Mouse (Mus musculus): ENCODE measurements at regions not wholly inside any gene's neighbourhood (a gene's known extent, or its start where the extent isn't known, plus 50 kb on each side); places are given as distances from the start of the nearest gene placed in this dataset.

DNA sequence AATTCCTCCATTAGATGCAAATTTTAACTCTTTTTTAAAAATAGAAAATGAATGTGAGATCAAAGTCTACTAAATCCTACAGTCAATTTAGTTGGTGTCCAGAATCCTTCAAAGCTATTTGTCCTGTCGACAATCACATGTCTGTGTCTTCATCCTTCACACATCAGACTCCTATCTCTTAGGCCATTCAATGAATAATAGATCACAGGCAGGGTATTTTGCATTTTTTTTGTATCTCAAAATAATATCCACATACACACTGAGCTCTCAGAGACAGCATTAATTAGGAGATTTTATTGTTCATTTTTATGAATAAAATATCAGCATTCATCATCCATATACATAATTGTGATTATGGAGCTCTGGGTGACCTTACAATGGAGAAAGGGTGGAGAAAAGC, 427.2 kb downstream of the Hao1 start:
- in situ Hi-C loops (cut with MseI, MboI) = no loop called here

DNA sequence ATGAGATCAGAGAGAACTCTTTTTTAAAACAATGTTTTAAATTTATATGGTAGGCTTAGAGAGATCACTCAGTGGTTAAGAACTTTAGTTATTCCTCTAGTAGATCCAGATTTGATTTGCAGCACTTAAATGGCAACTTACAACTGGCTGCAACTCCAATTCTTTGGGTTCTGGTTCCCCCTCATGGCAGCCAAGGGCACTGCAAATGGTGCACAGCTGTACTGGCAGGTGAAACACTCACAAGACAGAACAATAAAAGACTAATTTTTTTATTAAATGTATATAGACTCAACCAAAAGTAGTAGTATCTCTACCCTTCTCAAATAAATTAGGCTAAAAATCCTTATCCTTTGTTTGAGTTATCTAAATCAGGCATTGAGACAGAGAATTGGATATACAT, 446.9 kb downstream of the Hao1 start:
- in situ Hi-C loops (cut with MseI, MboI) = no loop called here

DNA sequence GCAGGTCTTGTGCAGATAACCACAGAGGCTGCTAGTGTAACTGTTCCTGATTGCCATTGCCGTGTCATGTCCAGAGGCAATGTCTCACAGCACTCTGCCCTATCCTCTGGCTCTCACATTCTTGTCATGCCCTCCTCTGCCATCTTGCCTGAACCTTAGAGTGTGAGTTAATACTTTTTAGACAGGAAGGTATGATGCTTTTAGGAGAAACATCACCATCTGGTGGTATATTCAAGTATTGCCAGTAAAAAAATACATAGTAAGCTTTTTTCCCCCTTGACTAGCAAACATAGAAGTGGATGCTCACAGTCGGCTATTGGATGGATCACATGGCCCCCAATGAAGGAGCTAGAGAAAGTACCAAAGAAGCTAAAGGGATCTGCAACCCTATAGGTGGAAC, 465.8 kb downstream of the Hao1 start:
- in situ Hi-C loops (cut with MseI, MboI) = no loop called here

DNA sequence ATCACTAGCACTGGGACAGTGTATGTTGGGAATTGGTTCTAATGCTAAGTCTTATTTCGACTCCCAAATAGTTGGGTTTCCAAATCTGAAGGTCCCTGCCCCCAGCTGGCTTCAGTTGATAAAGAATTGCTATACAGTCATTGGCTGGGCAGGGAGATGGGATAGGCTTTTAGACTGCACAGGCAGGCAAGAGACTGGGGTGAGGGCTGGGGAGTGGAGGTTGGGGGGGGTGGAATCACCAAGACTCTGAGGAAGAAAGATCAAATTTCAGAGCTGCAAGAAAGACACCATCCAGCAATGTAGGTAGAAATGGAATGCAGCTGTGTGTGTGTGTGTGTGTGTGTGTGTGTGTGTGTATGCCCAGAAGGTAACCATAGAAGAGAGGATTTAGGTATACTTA, 474.0 kb downstream of the Hao1 start:
- in situ Hi-C loops (cut with MseI, MboI) = no loop called here

- in situ Hi-C loops (cut with MseI, MboI) = no loop called here
Observed at GRCm38 (mm10) chr2:134077953-134078352, 476.2 kb downstream of the Hao1 start.

DNA sequence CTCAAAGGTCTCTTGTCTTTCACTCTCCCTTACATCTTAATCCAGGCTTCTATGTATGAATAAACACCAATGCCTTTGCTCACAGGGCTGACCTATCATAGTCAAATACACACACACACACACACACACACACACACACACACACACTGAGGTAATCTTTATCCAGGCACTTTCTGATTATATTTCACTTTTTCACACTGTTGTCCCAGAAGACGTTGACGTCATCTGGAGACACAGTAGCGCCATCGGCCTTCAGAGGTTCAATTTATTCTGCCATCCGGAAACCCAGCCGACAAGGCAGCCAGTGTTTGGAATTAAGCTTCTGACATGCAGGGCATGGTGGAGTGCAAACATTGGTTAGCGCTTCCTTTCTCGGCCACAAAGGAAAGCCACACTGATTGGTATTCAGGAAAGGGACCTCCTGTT, 486.2 kb downstream of the Hao1 start:
- in situ Hi-C loops (cut with MseI, MboI) = no loop called here

GRCm38 (mm10) chr2:134067404-134067803, 486.8 kb downstream of the Hao1 start:
- in situ Hi-C loops (cut with MseI, MboI) = no loop called here

DNA sequence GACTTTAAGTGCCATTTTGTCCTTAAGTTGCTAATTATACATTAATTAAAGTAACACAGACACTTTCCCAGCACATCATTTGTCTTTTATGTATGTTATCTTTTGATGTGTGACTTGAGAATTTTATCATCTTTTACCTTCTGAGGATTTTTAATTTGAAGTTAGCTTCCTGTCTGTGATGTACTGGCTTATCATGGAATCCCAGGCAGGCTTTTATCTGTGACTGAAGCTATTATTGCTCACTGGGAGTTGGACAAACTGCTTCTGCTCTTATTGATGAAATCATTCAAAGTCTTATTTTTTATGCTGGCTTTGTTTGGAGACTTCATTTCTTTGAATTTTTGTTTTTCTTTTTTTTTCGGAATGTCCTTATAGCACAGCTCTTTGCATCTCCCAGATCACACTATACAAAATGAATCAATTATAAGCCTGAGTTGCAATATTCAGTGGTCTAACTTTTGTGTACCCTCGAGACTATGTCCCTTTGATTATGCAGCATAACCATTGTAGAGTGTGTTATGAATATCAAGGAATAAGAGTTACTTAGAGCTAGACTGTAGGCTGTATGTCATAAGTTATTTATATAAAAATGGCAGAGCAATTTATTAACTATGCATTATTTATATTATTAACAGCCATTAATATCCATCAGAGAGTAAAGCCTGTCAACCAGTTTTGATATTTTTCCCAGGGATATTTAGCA, 494.1 kb downstream of the Hao1 start:
- in situ Hi-C loops (cut with MseI, MboI) = no loop called here

GRCm38 (mm10) chr2:134036359-134036874, 484.5 kb downstream of the Bmp2 start:
- in situ Hi-C loops (cut with MseI, MboI) = loop anchor here in 1 of 2 experiments (25.0 kb wide), 1 partner anchor 424 kb away; no protein-coding TSS in a partner anchor

DNA sequence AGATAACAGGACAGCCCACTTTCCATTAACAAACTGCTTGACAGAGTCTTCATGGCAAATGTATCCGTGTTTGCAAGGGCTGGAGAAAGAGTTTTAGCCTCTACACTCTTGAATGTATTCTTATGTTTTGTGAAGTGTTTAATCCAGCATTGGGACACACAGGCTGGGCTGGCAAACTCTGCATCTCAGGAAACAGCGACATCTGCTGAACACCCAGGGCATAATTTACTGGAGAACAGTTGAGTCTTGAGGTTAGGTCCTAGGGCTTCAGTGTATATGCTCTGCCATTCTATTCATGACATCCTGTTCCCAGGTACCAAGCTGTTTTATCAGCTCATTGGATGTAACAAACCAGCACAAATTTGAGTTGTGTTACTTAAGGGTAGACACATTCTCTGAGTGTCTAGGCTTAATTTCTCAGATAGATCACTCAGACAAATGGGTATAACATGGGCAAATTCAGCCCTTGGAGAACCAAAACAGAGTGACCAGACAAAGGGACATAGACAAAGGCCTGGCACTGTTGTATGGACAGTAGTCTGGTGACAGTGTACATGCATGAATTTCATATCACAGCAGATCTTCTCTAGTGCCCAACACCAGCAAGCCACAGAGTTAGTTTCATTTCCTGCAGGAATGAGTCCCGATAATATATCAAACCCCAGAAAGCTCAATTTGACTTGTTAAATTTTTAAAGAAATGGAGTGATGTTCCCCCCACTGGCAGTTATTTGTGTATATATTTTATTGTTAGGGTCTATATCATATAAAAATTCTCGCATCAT, 477.9 kb downstream of the Bmp2 start:
- in situ Hi-C loops (cut with MseI, MboI) = loop anchor here in 1 of 2 experiments (25.0 kb wide), 1 partner anchor 418 kb away; no protein-coding TSS in a partner anchor

DNA sequence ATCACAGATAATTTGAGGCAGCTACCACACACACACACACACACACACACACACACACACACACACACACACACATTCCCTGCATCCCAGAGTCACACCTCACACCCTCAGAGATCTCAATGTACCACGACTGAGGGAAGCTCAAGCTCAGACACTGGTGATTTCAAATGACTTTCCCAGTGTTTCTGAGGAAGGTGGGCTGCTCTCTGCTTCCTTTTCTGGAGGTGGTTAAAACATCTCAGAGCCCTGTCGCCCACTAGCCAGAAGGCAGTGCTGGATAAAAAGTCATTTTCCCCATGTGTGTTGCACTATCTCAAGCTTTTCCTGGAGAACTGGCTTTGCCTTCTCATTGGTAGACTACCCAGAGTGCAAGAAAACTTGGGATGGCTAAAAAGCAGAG, 477.2 kb downstream of the Bmp2 start:
- in situ Hi-C loops (cut with MseI, MboI) = loop anchor here in 1 of 2 experiments (25.0 kb wide), 1 partner anchor 417 kb away; no protein-coding TSS in a partner anchor

GRCm38 (mm10) chr2:134017109-134017508, 465.1 kb downstream of the Bmp2 start:
- in situ Hi-C loops (cut with MseI, MboI) = loop anchor here in 1 of 2 experiments (25.0 kb wide), 1 partner anchor 230 kb away; no protein-coding TSS in a partner anchor

- in situ Hi-C loops (cut with MseI, MboI) = loop anchor here in 1 of 2 experiments (25.0 kb wide), 1 partner anchor 216 kb away; no protein-coding TSS in a partner anchor
Observed at GRCm38 (mm10) chr2:134003146-134003545, 451.2 kb downstream of the Bmp2 start.

GRCm38 (mm10) chr2:133994742-133995141, 442.8 kb downstream of the Bmp2 start:
- in situ Hi-C loops (cut with MseI, MboI) = no loop called here

GRCm38 (mm10) chr2:133994337-133994736, 442.4 kb downstream of the Bmp2 start:
- in situ Hi-C loops (cut with MseI, MboI) = no loop called here

GRCm38 (mm10) chr2:133987671-133988070, 435.7 kb downstream of the Bmp2 start:
- in situ Hi-C loops (cut with MseI, MboI) = no loop called here
